Mouse (Mus musculus) kidney, adult 8-10 months (tissue): ENCODE results near the gene Trmt2a.

ENCODE experiments used
- DNase-seq, 2 experiments: peaks; one replicate each; pipeline ENCODE4 v3.0.0; 2022

The Trmt2a gene

GRCm38 (mm10) chr16:18233451-18233850 lies 15.0 kb upstream of the Trmt2a start:
- no peak for DNase-seq

- DNase-seq = peak; percentile 13 to 18
Observed at GRCm38 (mm10) chr16:18233919-18234670, 14.4 kb upstream of the Trmt2a start.

- DNase-seq = peak; percentile 54 to 71
Observed at GRCm38 (mm10) chr16:18234671-18235388, 13.6 kb upstream of the Trmt2a start, which contains the start of gene Zdhhc8. Gene Zdhhc8, minus strand, starts transcription at chr16:18235136.

- DNase-seq = peak; percentile 61 to 71
Observed at GRCm38 (mm10) chr16:18235389-18236065, 13.0 kb upstream of the Trmt2a start.

- no peak for DNase-seq
Observed at GRCm38 (mm10) chr16:18236676-18237501, 11.6 kb upstream of the Trmt2a start.

GRCm38 (mm10) chr16:18241581-18241980 lies 6.9 kb upstream of the Trmt2a start:
- DNase-seq = no peak

GRCm38 (mm10) chr16:18247521-18248399 lies 719 bp upstream of the Trmt2a start:
- no peak for DNase-seq

- peak; percentile 21 to 28 for DNase-seq
Observed at GRCm38 (mm10) chr16:18249364-18249967, 987 bp downstream of the Trmt2a start.

GRCm38 (mm10) chr16:18250231-18250630 lies 1.8 kb downstream of the Trmt2a start:
- no peak for DNase-seq

- DNase-seq = no peak
Observed at GRCm38 (mm10) chr16:18250828-18251790, 2.6 kb downstream of the Trmt2a start.

- no peak for DNase-seq
Observed at GRCm38 (mm10) chr16:18252736-18253135, 4.3 kb downstream of the Trmt2a start.

- DNase-seq = no peak
Observed at GRCm38 (mm10) chr16:18253866-18254265, 5.4 kb downstream of the Trmt2a start.

- no peak for DNase-seq
Observed at GRCm38 (mm10) chr16:18258221-18258620, 9.7 kb downstream of the Trmt2a start, which contains the start of gene Gm49776. Gene Gm49776, minus strand, starts transcription at chr16:18258321.

- no peak for DNase-seq
Observed at GRCm38 (mm10) chr16:18265024-18265423, 16.5 kb downstream of the Trmt2a start.

GRCm38 (mm10) chr16:18268182-18268581 lies 19.7 kb downstream of the Trmt2a start:
- no peak for DNase-seq

GRCm38 (mm10) chr16:18275166-18275565 lies 26.7 kb downstream of the Trmt2a start:
- no peak for DNase-seq

- no peak for DNase-seq
Observed at GRCm38 (mm10) chr16:18288166-18288565, 39.7 kb downstream of the Trmt2a start.

- DNase-seq = no peak
Observed at GRCm38 (mm10) chr16:18288581-18289061, 40.1 kb downstream of the Trmt2a start.

GRCm38 (mm10) chr16:18289067-18289588 lies 40.6 kb downstream of the Trmt2a start, which contains the start of gene Dgcr8:
Gene Dgcr8, minus strand, starts transcription at chr16:18289246.
- DNase-seq = peak; percentile 97
